Mouse (Mus musculus): Measurements from ENCODE around the gene Trim31.

GRCm38 (mm10) chr17:36868836-36869235, 29.1 kb upstream of the Trim31 start:
- TF ChIP-seq CTCF (IDR thresholded peaks at IDR 0.05; ENCODE audit: low read depth) (no peak), EP300 (IDR thresholded peaks at IDR 0.05; ENCODE audit: low read depth) (no peak)

All from liver, embryonic 14.5 days (tissue).